In the genomic region with DNA sequence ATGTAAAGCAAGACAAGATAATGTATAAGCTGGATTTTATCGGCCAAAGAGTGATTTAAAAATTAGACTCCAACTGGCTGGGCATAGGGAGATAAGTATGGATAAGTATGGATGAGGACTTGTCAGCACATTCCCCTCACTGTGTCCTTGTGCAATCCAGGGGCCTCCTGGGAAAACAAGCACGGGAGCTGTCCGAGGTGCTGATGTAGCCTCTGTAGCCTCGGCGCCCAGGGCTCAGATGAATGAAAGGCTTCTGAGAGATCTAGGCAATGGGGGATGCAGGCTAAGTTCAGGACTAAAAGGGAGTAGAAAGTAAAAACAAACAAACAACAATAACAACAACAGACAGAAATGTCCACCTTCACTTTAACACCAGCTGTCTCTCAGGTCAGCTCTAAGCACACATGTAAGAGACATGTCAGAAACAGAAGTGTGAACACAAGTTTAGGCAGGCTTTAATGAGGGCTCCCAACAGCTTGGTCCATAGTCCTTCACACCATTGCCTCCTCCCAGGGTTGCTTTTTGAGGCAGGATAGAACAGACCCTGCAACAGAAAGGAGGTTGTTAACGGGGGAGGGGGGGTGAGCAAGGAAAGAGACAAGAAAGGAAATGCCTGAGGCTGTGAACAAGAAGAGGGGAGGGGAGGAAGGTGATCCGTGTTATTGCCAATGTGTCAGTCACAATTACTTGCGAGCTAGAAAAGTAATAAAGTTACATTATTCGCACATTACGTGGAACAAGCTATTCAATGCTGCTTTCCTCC, we compare ENCODE assay signal across 9 mouse cellular contexts.
DNase-seq lines count a peak whose midpoint lies in the region; ATAC-seq lines count a peak whose summit lies in the region.
"Had no signal": no experiment of that assay in that cellular context is flagged by ENCODE, and none has a peak within 500 bp of the region (broad histone marks: within the 10 kb centered on the region; RNA-seq: fewer than 3 reads in every experiment).

No protein-coding gene starts in this region.

- H3K4me1 ChIP-seq in kidney, embryonic 15.5 days = no peaks in the 10 kb centered on the region
- H3K4me1 ChIP-seq in forebrain, embryonic 13.5 days = peaks cover 40% of the 10 kb centered on the region
- peaks cover 9% of the 10 kb centered on the region; the same call in 1 of the 2 replicates for H3K4me1 ChIP-seq in midbrain, embryonic 14.5 days (ENCODE audit: control insufficient read depth, insufficient read depth, low read length)
- H3K4me1 ChIP-seq in intestine, embryonic 16.5 days (ENCODE audit: control insufficient read depth, insufficient read depth, low read length) = no peaks in the 10 kb centered on the region
- H3K4me1 ChIP-seq: liver, embryonic 13.5 days had no signal

- H3K36me3 ChIP-seq in kidney, embryonic 15.5 days = no peaks in the 10 kb centered on the region
- no peaks in the 10 kb centered on the region for H3K36me3 ChIP-seq in forebrain, embryonic 13.5 days (ENCODE audit: poor library complexity, severe bottlenecking)
- H3K36me3 ChIP-seq in midbrain, embryonic 14.5 days (ENCODE audit: control insufficient read depth, insufficient read depth, low read length) = no peaks in the 10 kb centered on the region
- no peaks in the 10 kb centered on the region for H3K36me3 ChIP-seq in intestine, embryonic 16.5 days (ENCODE audit: control insufficient read depth, insufficient read depth, low read length)
- H3K36me3 ChIP-seq: liver, embryonic 13.5 days had no signal

- 32% methylated on average over 10 of the region's 10 CpGs for WGBS in kidney, embryonic 15.5 days
- WGBS in forebrain, embryonic 13.5 days = 38% methylated on average over 10 of the region's 10 CpGs
- 35% methylated on average over 10 of the region's 10 CpGs for WGBS in midbrain, embryonic 14.5 days
- WGBS in intestine, embryonic 16.5 days = 41% methylated on average over 10 of the region's 10 CpGs

- DNase-seq in kidney, adult 11 months = no peak
- DNase-seq in R1 (ENCODE audit: low read depth, low spot score) = peak; percentile 61
- DNase-seq in midbrain, embryonic 14.5 days = peak; percentile 70
- no peak for DNase-seq in layer of hippocampus, postnatal 36 days
- DNase-seq: liver, embryonic 13.5 days had no signal

- ATAC-seq in kidney, embryonic 15.5 days (replicated peaks; ENCODE audit: low FRiP score) = 0 out of 2 replicates have a peak, but pooled peaks have one; percentile 56
- ATAC-seq in forebrain, embryonic 13.5 days = peak; percentile 52; the same call in 1 of the 2 replicates
- no peak for ATAC-seq in midbrain, embryonic 14.5 days (ENCODE audit: low FRiP score, low TSS enrichment)
- ATAC-seq in megakaryocyte-erythroid progenitor cell, adult 5-6 weeks (replicated peaks; ENCODE audit: low FRiP score, low TSS enrichment, poor library complexity, severe bottlenecking) = no peak
- ATAC-seq in intestine, embryonic 16.5 days = no peak

- no peak overlapping the region for H3K9ac ChIP-seq in kidney, embryonic 15.5 days
- no peak overlapping the region for H3K9ac ChIP-seq in forebrain, embryonic 13.5 days
- H3K9ac ChIP-seq in midbrain, embryonic 14.5 days (replicated peaks; ENCODE audit: low read length) = no peak overlapping the region
- no peak overlapping the region for H3K9ac ChIP-seq in intestine, embryonic 16.5 days (ENCODE audit: low read depth, low read length)
- H3K9ac ChIP-seq: liver, embryonic 13.5 days had no signal

- no peaks in the 10 kb centered on the region for H3K27me3 ChIP-seq in kidney, embryonic 15.5 days
- no peaks in the 10 kb centered on the region for H3K27me3 ChIP-seq in forebrain, embryonic 13.5 days
- no peaks in the 10 kb centered on the region for H3K27me3 ChIP-seq in midbrain, embryonic 14.5 days (ENCODE audit: control insufficient read depth, insufficient read depth, low read length)
- H3K27me3 ChIP-seq in intestine, embryonic 16.5 days (replicated peaks; ENCODE audit: control insufficient read depth, insufficient read depth, low read length) = 0 out of 2 replicates have a peak, but pooled peaks cover 2% of the 10 kb centered on the region
- H3K27me3 ChIP-seq: liver, embryonic 13.5 days had no signal

- no peak overlapping the region for H3K27ac ChIP-seq in kidney, embryonic 15.5 days
- H3K27ac ChIP-seq in forebrain, embryonic 13.5 days = no peak overlapping the region
- no peak overlapping the region for H3K27ac ChIP-seq in midbrain, embryonic 14.5 days (replicated peaks; ENCODE audit: low read depth, low read length)
- no peak overlapping the region for H3K27ac ChIP-seq in intestine, embryonic 16.5 days (ENCODE audit: low read length)
- H3K27ac ChIP-seq: liver, embryonic 13.5 days had no signal

- H3K9me3 ChIP-seq in kidney, embryonic 15.5 days (replicated peaks) = no peaks in the 10 kb centered on the region
- H3K9me3 ChIP-seq in forebrain, embryonic 13.5 days (replicated peaks) = no peaks in the 10 kb centered on the region
- H3K9me3 ChIP-seq in midbrain, embryonic 14.5 days (ENCODE audit: control insufficient read depth, low read length) = no peaks in the 10 kb centered on the region
- H3K9me3 ChIP-seq in intestine, embryonic 16.5 days (ENCODE audit: control insufficient read depth, low read length) = no peaks in the 10 kb centered on the region
- H3K9me3 ChIP-seq: liver, embryonic 13.5 days had no signal

- H3K4me3 ChIP-seq in kidney, embryonic 15.5 days (replicated peaks) = no peak overlapping the region
- H3K4me3 ChIP-seq in forebrain, embryonic 13.5 days = no peak overlapping the region
- no peak overlapping the region for H3K4me3 ChIP-seq in midbrain, embryonic 14.5 days (replicated peaks; ENCODE audit: low read depth, low read length)
- H3K4me3 ChIP-seq in intestine, embryonic 16.5 days (ENCODE audit: low read length) = no peak overlapping the region
- H3K4me3 ChIP-seq: liver, embryonic 13.5 days had no signal

- no peak overlapping the region for H3K4me2 ChIP-seq in kidney, embryonic 15.5 days
- H3K4me2 ChIP-seq in forebrain, embryonic 13.5 days = no peak overlapping the region
- no peak overlapping the region for H3K4me2 ChIP-seq in midbrain, embryonic 14.5 days (ENCODE audit: low read length)
- no peak overlapping the region for H3K4me2 ChIP-seq in intestine, embryonic 16.5 days (ENCODE audit: low read depth, low read length)
- H3K4me2 ChIP-seq: liver, embryonic 13.5 days had no signal

Comparison
In these comparisons a context has a peak if more than half of its experiments do, and no peak if none do; other contexts are left out.
1. ATAC-seq: peak in kidney, embryonic 15.5 days (single experiment) and forebrain, embryonic 13.5 days (single experiment); none in midbrain, embryonic 14.5 days (single experiment), megakaryocyte-erythroid progenitor cell, adult 5-6 weeks (single experiment) and intestine, embryonic 16.5 days (single experiment).
2. DNase-seq: peak in R1 (single experiment) and midbrain, embryonic 14.5 days (single experiment); none in kidney, adult 11 months (single experiment) and layer of hippocampus, postnatal 36 days (0 of 2).